Mouse (Mus musculus): ENCODE results near the gene Rundc3a. TPM values are rescaled to one million over a fixed set of nuclear protein-coding genes. Genes with fewer than 3 reads are reported as not detected.

Rundc3a gene
- polyA plus RNA-seq, 1 experiment from 2014 or later, result 5.3 TPM

DNA sequence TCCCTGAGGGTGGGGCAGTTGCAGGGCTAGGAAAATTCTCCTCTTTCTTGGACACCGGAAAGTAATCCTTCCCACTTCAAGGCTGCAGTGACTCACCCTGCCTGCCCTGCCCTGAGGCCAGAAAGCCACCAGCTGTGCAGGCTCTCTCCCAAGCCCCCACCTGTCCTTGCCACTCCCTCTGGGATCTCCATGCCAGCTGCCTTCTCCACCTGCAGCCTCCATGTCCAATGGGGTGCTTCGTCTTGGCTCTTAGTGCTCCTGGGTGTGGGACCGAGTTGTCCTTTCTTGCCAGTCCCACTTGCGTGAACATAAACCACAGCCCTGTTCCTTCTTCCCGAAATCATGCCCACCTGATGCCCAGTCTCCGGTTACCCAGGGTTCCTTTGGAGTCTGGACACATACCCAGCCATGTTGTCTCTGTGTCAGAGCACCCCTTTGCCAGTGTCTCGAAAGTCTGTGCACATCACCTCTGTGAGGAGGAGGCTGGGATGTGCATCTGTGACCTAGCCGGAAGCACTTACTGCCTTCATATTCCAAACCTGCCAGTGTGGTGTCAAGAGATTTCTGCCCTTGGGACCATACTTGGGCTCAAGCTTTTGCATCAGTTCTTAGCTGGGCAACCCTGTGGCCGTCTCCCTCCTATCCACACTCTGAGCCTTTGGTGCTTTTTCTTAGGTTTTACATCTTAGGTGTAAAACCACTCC, 1.4 kb downstream of the Rundc3a start:
- Histone ChIP-seq H3K9me3 (ENCODE audit: control insufficient read depth) (no peaks in the 10 kb centered on the region), H3K9ac (ENCODE audit: low read depth, low read length) (no peak overlapping the region), H3K27me3 (replicated peaks; ENCODE audit: control insufficient read depth, insufficient read depth, low read length) (peaks cover 13% of the 10 kb centered on the region), H3K4me2 (replicated peaks; ENCODE audit: low read depth) (no peak overlapping the region; the same call in 1 of the 2 replicates), H3K4me3 (ENCODE audit: low read depth, low read length) (no peak overlapping the region), H3K4me1 (replicated peaks; ENCODE audit: control insufficient read depth, insufficient read depth, low read length) (peaks cover 12% of the 10 kb centered on the region), H3K27ac (ENCODE audit: low read depth, low read length) (no peak overlapping the region), H3K36me3 (ENCODE audit: control insufficient read depth, insufficient read depth) (no peaks in the 10 kb centered on the region)
- peak; percentile 37; the same call in 1 of the 2 replicates for ATAC-seq
- 69% methylated on average over 9 of the region's 9 CpGs for WGBS
- TF ChIP-seq CTCF (IDR thresholded peaks at IDR 0.05; ENCODE audit: low read depth), result no peak

- H3K27me3 ChIP-seq (replicated peaks; ENCODE audit: control insufficient read depth, insufficient read depth, low read length), result peaks cover 18% of the 10 kb centered on the region
- no peaks in the 10 kb centered on the region for H3K9me3 ChIP-seq (ENCODE audit: control insufficient read depth)
- no peaks in the 10 kb centered on the region for H3K36me3 ChIP-seq (ENCODE audit: control insufficient read depth, insufficient read depth)
- no peak for TF ChIP-seq CTCF (IDR thresholded peaks at IDR 0.05; ENCODE audit: low read depth)
- H3K4me1 ChIP-seq (replicated peaks; ENCODE audit: control insufficient read depth, insufficient read depth, low read length), result peaks cover 12% of the 10 kb centered on the region
- H3K4me3 ChIP-seq (ENCODE audit: low read depth, low read length), result no peak overlapping the region
- no peak for ATAC-seq
- H3K27ac ChIP-seq (ENCODE audit: low read depth, low read length), result no peak overlapping the region
- WGBS, result 19% methylated on average over 5 of the region's 5 CpGs
- no peak overlapping the region for H3K4me2 ChIP-seq (replicated peaks; ENCODE audit: low read depth)
- no peak overlapping the region for H3K9ac ChIP-seq (ENCODE audit: low read depth, low read length)
These were observed 2.0 kb downstream of the Rundc3a start for GRCm38 (mm10) chr11:102395250-102395649.

DNA sequence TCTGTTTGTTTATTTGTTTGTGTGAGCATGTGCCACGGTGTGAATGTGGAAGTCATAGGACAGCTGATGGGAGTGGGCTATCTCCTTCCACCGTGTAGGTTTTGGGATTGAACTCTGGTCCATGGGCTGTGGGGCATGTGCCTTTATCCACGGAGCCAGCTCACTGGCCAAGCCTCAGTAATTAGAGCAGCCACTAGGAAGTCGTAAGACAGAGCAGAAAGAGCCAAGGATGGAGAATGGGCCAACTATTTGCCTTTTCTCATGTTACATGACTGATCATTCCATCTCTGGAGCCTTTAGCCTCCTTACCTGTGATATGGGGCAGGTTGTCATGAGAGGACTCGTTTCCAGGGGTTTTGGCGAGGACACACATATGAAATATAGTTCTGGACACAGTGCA, 3.1 kb downstream of the Rundc3a start:
- Histone ChIP-seq H3K4me3 (ENCODE audit: low read depth, low read length) (no peak overlapping the region), H3K9me3 (ENCODE audit: control insufficient read depth) (no peaks in the 10 kb centered on the region), H3K27me3 (replicated peaks; ENCODE audit: control insufficient read depth, insufficient read depth, low read length) (peaks cover 18% of the 10 kb centered on the region), H3K36me3 (ENCODE audit: control insufficient read depth, insufficient read depth) (no peaks in the 10 kb centered on the region), H3K4me1 (replicated peaks; ENCODE audit: control insufficient read depth, insufficient read depth, low read length) (peaks cover 12% of the 10 kb centered on the region), H3K27ac (ENCODE audit: low read depth, low read length) (no peak overlapping the region), H3K4me2 (replicated peaks; ENCODE audit: low read depth) (no peak overlapping the region), H3K9ac (ENCODE audit: low read depth, low read length) (no peak overlapping the region)
- WGBS, result 57% methylated on average over 6 of the region's 6 CpGs
- TF ChIP-seq CTCF (IDR thresholded peaks at IDR 0.05; ENCODE audit: low read depth), result no peak
- no peak for ATAC-seq

DNA sequence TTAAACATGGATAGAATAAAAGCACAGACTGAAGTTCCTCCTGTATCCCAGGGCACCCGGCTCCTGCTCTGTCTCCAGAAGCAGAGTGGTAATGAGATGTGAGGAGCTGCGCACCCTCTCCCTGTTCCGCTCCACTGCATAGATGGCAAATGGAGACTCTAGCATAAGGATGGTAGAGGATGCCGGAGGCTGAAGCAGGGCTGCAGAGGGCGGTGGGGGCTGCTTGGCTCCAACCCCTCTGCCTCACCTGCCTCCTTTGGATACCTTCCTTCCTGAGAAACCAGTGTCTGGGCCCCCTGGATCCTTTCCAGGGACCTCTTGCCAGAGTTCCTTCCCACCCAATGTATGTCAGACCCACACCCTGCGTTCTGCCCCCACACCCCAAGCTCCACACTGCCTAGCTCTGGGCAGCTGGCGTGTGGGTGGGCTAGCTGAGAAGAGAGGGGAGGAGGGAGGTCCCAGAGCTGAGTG, 3.5 kb downstream of the Rundc3a start:
- WGBS, result 77% methylated on average over 7 of the region's 7 CpGs
- TF ChIP-seq CTCF (IDR thresholded peaks at IDR 0.05; ENCODE audit: low read depth), result no peak

DNA sequence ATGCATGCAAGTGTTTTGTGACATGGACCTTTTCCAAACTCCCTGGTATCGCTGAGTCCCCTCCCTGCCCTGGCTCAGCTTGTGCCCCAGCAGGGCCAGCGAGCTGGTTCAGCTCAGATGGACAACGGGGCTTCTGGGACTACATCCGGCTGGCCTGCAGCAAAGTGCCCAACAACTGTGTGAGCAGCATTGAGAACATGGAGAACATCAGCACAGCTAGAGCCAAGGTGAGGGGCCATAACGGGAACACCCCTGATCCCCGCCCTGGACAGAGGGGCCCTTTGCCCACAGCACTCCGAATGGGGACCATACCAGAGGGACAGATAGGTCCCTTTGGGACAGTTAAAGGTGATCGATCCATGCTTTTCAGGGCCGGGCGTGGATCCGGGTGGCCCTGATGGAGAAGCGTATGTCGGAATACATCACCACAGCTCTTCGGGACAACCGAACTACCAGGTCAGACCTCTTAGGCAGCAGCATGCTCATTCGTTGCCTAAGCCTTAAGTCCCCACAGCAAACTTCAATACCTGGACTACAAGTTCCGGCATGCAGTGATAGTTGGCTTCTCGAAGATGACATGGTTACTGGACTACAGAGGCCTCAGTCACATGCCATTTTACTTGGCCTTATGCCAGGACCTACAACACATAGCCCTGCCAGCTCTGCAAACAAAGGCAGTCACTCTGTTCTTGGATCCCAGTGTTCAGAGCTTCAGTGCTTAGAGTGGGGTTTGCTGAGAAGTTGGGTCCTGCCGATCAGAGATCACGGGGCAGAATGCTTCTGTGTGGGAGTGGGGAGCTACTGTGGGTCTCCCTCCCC, 5.0 kb downstream of the Rundc3a start:
- Histone ChIP-seq H3K4me2 (replicated peaks; ENCODE audit: low read depth) (0 out of 2 replicates have a peak overlapping the region, but pooled peaks have one; percentile 64), H3K4me1 (replicated peaks; ENCODE audit: control insufficient read depth, insufficient read depth, low read length) (peaks cover 12% of the 10 kb centered on the region)
- whole genome bisulfite sequencing, result 74% methylated on average over 20 of the region's 20 CpGs

More for the DNA sequence above, 3.5 kb downstream of the Rundc3a start:
- no peak overlapping the region for H3K27ac ChIP-seq (ENCODE audit: low read depth, low read length)
- H3K9me3 ChIP-seq (ENCODE audit: control insufficient read depth), result no peaks in the 10 kb centered on the region
- peaks cover 2% of the 10 kb centered on the region; the same call in 1 of the 2 replicates for H3K36me3 ChIP-seq (ENCODE audit: control insufficient read depth, insufficient read depth)
- H3K4me1 ChIP-seq (replicated peaks; ENCODE audit: control insufficient read depth, insufficient read depth, low read length), result peaks cover 12% of the 10 kb centered on the region
- no peak overlapping the region for H3K4me3 ChIP-seq (ENCODE audit: low read depth, low read length)
- peaks cover 18% of the 10 kb centered on the region for H3K27me3 ChIP-seq (replicated peaks; ENCODE audit: control insufficient read depth, insufficient read depth, low read length)
- no peak overlapping the region for H3K9ac ChIP-seq (ENCODE audit: low read depth, low read length)
- no peak for ATAC-seq
- no peak overlapping the region for H3K4me2 ChIP-seq (replicated peaks; ENCODE audit: low read depth)

DNA sequence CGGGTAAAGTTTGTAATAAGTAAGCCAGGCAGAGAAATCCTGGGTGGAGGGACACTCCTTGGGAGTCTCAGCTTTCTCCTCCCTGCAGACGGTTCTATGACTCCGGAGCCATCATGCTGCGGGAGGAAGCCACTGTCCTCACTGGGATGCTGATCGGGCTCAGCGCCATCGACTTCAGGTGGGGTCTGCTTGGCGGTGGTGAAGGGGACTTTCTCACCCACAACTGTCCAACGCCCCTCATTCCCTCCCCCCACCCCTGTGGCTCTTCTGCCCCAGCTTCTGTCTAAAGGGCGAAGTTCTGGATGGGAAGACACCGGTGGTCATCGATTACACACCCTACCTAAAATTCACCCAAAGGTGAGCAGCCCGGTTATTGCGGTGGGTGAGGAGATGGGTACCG, 5.9 kb downstream of the Rundc3a start:
- Histone ChIP-seq H3K27me3 (replicated peaks; ENCODE audit: control insufficient read depth, insufficient read depth, low read length) (peaks cover 18% of the 10 kb centered on the region), H3K9me3 (ENCODE audit: control insufficient read depth) (no peaks in the 10 kb centered on the region), H3K4me3 (ENCODE audit: low read depth, low read length) (peak overlapping the region; percentile 31), H3K36me3 (ENCODE audit: control insufficient read depth, insufficient read depth) (peaks cover 26% of the 10 kb centered on the region), H3K4me2 (replicated peaks; ENCODE audit: low read depth) (peak overlapping the region; percentile 64), H3K27ac (ENCODE audit: low read depth, low read length) (no peak overlapping the region), H3K4me1 (replicated peaks; ENCODE audit: control insufficient read depth, insufficient read depth, low read length) (peaks cover 4% of the 10 kb centered on the region), H3K9ac (ENCODE audit: low read depth, low read length) (no peak overlapping the region)
- no peak for TF ChIP-seq CTCF (IDR thresholded peaks at IDR 0.05; ENCODE audit: low read depth)
- WGBS, result 16% methylated on average over 15 of the region's 15 CpGs
- no peak for ATAC-seq

More for the DNA sequence above, 5.0 kb downstream of the Rundc3a start:
- no peak for TF ChIP-seq CTCF (IDR thresholded peaks at IDR 0.05; ENCODE audit: low read depth)
- H3K9ac ChIP-seq (ENCODE audit: low read depth, low read length), result no peak overlapping the region
- H3K27me3 ChIP-seq (replicated peaks; ENCODE audit: control insufficient read depth, insufficient read depth, low read length), result peaks cover 18% of the 10 kb centered on the region
- no peak overlapping the region for H3K4me3 ChIP-seq (ENCODE audit: low read depth, low read length)
- ATAC-seq, result peak; percentile 59
- no peak overlapping the region for H3K27ac ChIP-seq (ENCODE audit: low read depth, low read length)
- peaks cover 17% of the 10 kb centered on the region; the same call in 1 of the 2 replicates for H3K36me3 ChIP-seq (ENCODE audit: control insufficient read depth, insufficient read depth)
- H3K9me3 ChIP-seq (ENCODE audit: control insufficient read depth), result no peaks in the 10 kb centered on the region

All from intestine, postnatal 0 days (tissue).